Mouse (Mus musculus): ENCODE results near the gene Spink2.
"Not testable (repeated sequence)": the region's sequence is repeated elsewhere in the genome, so short reads cannot be mapped to it uniquely, and the experiment has no call there.

Gene Spink2

DNA sequence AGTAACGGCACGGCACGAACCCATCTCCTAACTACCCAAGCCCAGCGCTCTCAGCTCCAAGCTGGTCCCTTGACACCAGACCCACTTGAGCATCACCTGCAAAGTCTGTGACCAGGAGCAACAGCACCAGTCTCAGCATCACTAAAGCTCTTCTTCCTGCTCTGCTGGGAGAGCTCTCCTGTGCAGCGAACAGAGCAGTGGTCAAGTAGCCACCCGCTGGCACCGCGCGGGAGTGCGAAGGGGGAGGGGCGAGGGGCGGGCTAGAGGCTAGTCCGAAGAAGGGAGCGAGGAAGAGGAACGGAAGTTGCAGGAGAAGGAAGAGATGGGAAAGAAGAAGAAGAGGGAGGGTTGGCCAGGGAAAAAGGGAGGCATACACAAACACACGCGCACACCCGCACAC lies at the start of gene Spink2:
Spink2 (minus strand) TSS at position 236 of the 400 bp plus-strand sequence.
- DNase-seq = peak; percentile 79

- no peak for DNase-seq
These were observed 48.9 kb upstream of the Spink2 start for GRCm38 (mm10) chr5:77260141-77260540.

DNA sequence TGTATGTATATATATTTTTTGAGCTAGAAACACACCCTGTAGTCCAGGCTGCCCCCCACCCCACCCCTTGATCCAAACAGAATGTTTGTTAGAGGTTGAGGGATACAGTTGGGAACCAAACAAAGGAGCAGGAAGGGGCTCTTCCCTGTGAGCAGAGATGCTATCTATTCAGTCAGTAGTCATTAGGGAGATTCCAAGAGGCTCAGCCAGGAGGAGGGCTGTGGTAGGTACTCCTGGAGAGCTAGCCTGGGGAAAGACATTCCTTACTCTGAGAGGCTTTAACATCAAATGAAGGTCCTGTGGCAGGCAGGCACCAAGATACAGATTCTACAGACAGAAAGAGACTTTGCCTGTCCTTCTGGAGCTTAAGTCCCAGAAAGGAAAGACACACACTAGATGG lies 48.0 kb upstream of the Spink2 start:
- DNase-seq = no peak

DNA sequence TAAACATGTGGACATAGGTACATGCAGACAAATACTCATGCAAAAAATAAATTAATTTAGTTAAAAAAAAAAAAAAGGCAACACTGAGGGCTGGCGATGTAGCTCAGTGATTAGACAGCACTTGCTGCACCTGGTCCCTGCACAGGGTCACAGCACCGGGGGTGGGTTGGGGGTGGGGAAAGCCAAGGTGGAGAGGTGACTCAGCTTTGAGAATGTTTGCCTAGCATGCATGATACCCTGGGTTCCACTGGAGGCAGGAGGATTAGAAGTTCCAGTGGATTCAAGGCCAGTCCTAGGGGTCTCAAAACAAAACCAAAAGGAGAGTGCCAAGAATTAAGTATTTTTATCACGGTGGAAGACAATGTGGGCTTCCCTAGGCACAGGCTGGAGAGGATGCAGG lies 46.3 kb upstream of the Spink2 start:
- DNase-seq = no peak

- no peak for DNase-seq
These were observed 43.1 kb upstream of the Spink2 start for GRCm38 (mm10) chr5:77254402-77254801.

DNA sequence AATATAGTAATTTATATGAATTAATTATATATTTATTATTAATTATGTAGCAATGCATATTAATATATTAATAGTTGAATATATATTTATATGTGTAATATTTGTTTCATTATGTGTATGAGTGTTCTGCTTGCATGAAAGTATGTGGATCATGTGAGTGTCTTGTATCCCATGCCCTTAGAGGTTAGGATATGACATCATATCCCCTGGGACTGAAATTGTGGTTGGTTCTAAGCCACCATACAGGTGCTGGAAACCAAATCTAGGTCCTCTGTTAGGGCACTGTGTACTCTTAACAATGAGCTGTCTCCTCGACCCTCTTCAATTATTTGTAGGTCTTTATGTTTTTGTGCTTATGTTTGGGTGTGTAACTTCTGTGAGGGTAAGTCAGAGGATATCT lies 41.9 kb upstream of the Spink2 start:
- no peak for DNase-seq

DNA sequence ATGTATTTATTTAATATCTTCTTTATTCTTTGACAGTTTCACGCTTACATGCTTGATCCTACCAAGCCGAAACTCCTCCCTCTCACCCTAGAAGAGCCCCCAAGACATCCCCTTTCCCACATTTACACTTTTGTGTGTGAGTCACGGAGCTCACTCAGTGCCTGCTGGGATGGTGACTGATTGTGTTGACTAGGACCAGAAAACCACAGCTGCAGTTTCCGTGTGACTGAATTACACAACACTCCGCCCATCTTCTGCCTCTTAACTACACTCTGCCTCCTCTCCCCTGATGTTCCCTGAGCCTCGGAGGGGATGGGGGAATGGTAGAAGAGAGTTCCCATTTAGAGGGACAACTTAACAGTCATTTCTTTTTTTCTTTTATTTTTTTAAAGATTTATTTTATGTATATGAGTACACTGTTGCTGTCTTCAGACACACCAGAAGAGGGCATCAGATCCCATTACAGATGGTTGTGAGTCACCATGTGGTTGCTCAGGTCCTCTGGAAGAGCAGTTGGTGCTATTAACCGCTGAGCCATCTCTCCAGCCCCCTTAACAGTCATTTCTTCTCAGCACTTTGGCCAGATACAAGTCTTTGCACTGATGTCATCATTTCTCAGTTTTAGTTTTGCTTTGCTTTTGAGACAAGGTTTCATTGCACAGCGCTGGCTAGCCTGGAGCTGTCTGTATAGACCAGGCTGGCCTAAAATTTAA lies 41.0 kb upstream of the Spink2 start:
- DNase-seq = no peak

GRCm38 (mm10) chr5:77251656-77252055 lies 40.4 kb upstream of the Spink2 start:
- no peak for DNase-seq

- DNase-seq = no peak
These were observed 38.8 kb upstream of the Spink2 start for GRCm38 (mm10) chr5:77250083-77250482.

DNA sequence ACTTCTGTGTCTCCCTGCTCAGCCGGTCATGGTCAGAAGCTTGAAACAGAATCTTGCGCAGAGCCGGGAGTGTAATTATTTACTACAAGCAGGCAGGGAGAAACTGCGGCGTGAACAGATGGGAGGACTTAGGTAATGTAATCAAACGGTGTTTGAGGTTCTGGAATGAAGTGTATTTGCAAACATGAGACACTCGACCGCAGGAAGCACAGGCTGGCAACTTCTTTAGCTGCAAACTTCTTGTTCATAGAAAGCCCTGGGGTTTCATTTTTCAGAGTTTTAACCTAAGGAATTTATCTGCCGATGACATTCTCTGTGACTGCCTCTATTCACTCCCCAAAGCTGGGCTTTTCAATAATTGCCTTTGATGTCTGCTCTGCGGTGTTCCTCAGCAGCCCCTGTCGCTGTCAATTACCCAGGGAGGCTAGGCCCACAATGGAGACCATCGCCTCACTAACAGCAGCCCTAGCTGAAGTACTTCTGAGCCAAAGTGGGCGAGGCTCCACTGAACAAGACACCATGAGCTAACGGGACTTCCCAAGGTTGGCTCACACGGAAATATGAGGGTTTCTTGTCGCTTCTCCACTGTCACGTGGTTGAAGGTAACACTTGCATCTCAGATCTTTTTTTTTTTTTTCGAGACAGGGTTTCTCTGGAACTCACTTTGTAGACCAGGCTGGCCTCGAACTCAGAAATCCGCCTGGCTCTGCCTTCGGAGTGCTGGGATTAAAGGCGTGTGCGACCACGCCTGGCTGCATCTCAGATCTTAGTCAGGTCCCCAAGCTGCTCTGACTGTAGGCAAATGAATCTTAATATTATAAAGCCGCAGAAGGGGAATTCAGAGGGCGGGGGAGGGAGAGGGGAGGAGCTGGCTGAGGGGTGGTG lies 34.8 kb upstream of the Spink2 start:
- peak; percentile 73 for DNase-seq

GRCm38 (mm10) chr5:77245463-77245786 lies 34.2 kb upstream of the Spink2 start:
- no peak for DNase-seq

DNA sequence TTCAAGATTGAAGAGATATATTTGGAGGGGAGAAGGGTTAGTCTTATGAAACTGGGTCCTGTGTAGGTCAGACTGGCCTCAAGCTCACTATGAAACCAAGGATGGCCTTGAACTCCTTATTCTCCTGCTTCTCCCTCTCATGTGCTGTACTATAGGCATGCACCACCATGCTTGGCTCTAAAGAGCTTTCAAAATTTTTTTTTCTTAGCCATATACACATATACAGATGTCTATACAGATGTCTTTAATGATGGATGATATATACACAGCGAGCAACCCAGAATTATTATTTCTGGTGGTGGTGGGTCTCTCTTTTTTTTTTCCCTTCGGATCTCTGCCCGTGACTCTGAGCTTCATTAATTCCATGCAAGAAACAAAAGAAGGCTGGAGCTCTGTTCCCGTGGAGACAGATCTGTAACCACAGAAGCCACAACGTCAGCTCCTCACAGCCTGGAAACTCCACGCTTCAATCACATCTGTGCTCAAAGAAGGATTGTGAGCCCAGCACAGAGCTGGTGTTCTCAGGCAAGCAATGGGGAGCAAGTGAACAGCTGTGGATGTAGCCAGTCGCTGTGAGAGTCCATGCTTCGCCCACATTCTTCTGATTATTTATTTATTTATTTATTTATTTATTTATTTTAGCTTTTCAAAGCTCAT lies 33.2 kb upstream of the Spink2 start:
- DNase-seq = peak; percentile 45

GRCm38 (mm10) chr5:77237104-77237503 lies 25.8 kb upstream of the Spink2 start:
- no peak for DNase-seq

GRCm38 (mm10) chr5:77234921-77235320 lies 23.6 kb upstream of the Spink2 start:
- DNase-seq = peak; percentile 28

GRCm38 (mm10) chr5:77231863-77232262 lies 20.6 kb upstream of the Spink2 start:
- DNase-seq = not testable (repeated sequence)

- DNase-seq = peak; percentile 69
These were observed 17.7 kb upstream of the Spink2 start for GRCm38 (mm10) chr5:77228986-77229385.

- peak; percentile 20 for DNase-seq
These were observed 12.0 kb upstream of the Spink2 start for GRCm38 (mm10) chr5:77223043-77223975.

- DNase-seq = peak; percentile 26
These were observed 6.5 kb upstream of the Spink2 start for GRCm38 (mm10) chr5:77217724-77218123.

- peak; percentile 86 for DNase-seq
These were observed 5.9 kb upstream of the Spink2 start for GRCm38 (mm10) chr5:77217211-77217610.

DNA sequence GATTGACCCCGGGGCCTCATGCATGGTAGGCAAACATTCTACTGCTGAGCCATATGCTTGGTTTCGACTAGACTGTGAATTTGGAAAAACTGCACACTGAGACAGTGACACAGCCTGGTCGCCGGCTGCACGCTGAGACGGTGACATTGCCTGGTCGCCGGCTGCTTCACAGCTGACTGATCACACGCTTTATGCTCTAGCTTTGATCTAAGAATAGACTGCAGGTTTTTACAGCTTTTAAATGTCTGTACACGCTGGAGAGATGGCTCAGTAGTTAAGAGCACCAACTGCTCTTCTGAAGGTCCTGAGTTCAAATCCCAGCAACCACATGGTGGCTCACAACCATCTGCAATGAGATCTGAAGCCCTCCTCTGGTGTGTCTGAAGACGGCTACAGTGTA lies 5.1 kb downstream of the Spink2 start:
- no peak for DNase-seq

- no peak for DNase-seq
These were observed 9.0 kb downstream of the Spink2 start for GRCm38 (mm10) chr5:77202238-77202637.

- no peak for DNase-seq
These were observed 10.6 kb downstream of the Spink2 start for GRCm38 (mm10) chr5:77200695-77201094.

- DNase-seq = peak; percentile 62
These were observed 17.3 kb downstream of the Spink2 start for GRCm38 (mm10) chr5:77193951-77194350.

Measured in retina, postnatal 1 day (tissue).